Mouse (Mus musculus): ENCODE results near the gene Zfp964. TPM values are rescaled to one million over a fixed set of nuclear protein-coding genes. Genes with fewer than 3 reads are reported as not detected.
"Not testable (repeated sequence)": the region's sequence is repeated elsewhere in the genome, so short reads cannot be mapped to it uniquely, and the experiment has no call there.

The Zfp964 gene
- total RNA-seq (2021), result 1 to 10 TPM; 3.7 to 5.4 TPM

GRCm38 (mm10) chr8:69654358-69654981 is at the start of gene Zfp964:
TSS of gene Zfp964 (plus strand) at chr8:69654479.
- intact Hi-C loops (cut with DNase I), result loop anchor here (5.0 kb wide), 1 partner anchor 63 kb away; no protein-coding TSS in a partner anchor
- peak; percentile 90 to 92 for DNase-seq (ENCODE audit: low spot score in 2 of 2)

- DNase-seq (ENCODE audit: low spot score in 2 of 2), result no peak
- intact Hi-C loops (cut with DNase I), result no loop called here
These were observed 39.6 kb upstream of the Zfp964 start for GRCm38 (mm10) chr8:69614687-69615086.

GRCm38 (mm10) chr8:69618078-69618477 is 36.2 kb upstream of the Zfp964 start:
- no peak for DNase-seq (ENCODE audit: low spot score in 2 of 2)
- intact Hi-C loops (cut with DNase I), result no loop called here

GRCm38 (mm10) chr8:69625095-69625789 is 29.0 kb upstream of the Zfp964 start, which contains the start of gene Zfp868:
TSS of gene Zfp868 (minus strand) at chr8:69625548.
- peak; percentile 98 for DNase-seq (ENCODE audit: low spot score in 2 of 2)
- intact Hi-C loops (cut with DNase I), result loop anchor here (5.0 kb wide), 2 partner anchors 92 to 277 kb away; partner anchors contain the start of genes Ndufa13, Tssk6 and Yjefn3

- intact Hi-C loops (cut with DNase I), result loop anchor here (5.0 kb wide), 1 partner anchor 63 kb away; no protein-coding TSS in a partner anchor
- no peak for DNase-seq (ENCODE audit: low spot score in 2 of 2)
These were observed 396 bp upstream of the Zfp964 start for GRCm38 (mm10) chr8:69653808-69654357.

- no peak for DNase-seq (ENCODE audit: low spot score in 2 of 2)
- intact Hi-C loops (cut with DNase I), result no loop called here
These were observed 7.0 kb downstream of the Zfp964 start for GRCm38 (mm10) chr8:69661294-69661693.

GRCm38 (mm10) chr8:69665051-69665450 is 10.8 kb downstream of the Zfp964 start:
- DNase-seq (ENCODE audit: low spot score in 2 of 2); intact Hi-C loops (cut with DNase I): not testable (repeated sequence)

GRCm38 (mm10) chr8:69701810-69702209 is 47.5 kb downstream of the Zfp964 start:
- no peak for DNase-seq (ENCODE audit: low spot score in 2 of 2)
- intact Hi-C loops (cut with DNase I), result loop anchor here (2.0 kb wide), 1 partner anchor 13 kb away; no protein-coding TSS in a partner anchor

GRCm38 (mm10) chr8:69710624-69711023 is 56.3 kb downstream of the Zfp964 start, which contains the start of gene Zfp869:
TSS of gene Zfp869 (minus strand) at chr8:69710724.
- DNase-seq (ENCODE audit: low spot score in 2 of 2), result not testable (repeated sequence)
- intact Hi-C loops (cut with DNase I), result loop anchor here (10.0 kb wide), 1 partner anchor 386 kb away; no protein-coding TSS in a partner anchor

GRCm38 (mm10) chr8:69713516-69713915 is 59.2 kb downstream of the Zfp964 start:
- DNase-seq (ENCODE audit: low spot score in 2 of 2), result no peak
- intact Hi-C loops (cut with DNase I), result loop anchor here (10.0 kb wide), 1 partner anchor 389 kb away; no protein-coding TSS in a partner anchor

GRCm38 (mm10) chr8:69715366-69715765 is 61.1 kb downstream of the Zfp964 start:
- DNase-seq (ENCODE audit: low spot score in 2 of 2), result no peak
- intact Hi-C loops (cut with DNase I), result loop anchor here (5.0 to 10.0 kb wide), 4 partner anchors 37 to 391 kb away; partner anchors contain the start of genes Zfp868 and Zfp964

Other genes with a start within 250 kb of the Zfp964 start
- under 1 TPM in 1 of 2 experiments, not detected in 1; 0.12 TPM for gene Gm9495, start 200.9 kb upstream of the Zfp964 start, total RNA-seq (2021)
- not detected for gene Gm7697, start 131.5 kb upstream of the Zfp964 start, total RNA-seq (2021)
- 10 to 100 TPM; 15.4 to 20.0 TPM for gene Zfp868, start 28.9 kb upstream of the Zfp964 start, total RNA-seq (2021)
- gene Zfp869, start 56.2 kb downstream of the Zfp964 start, total RNA-seq (2021), result 10 to 100 TPM; 18.1 to 19.8 TPM
- gene Zfp963, start 95.5 kb downstream of the Zfp964 start, total RNA-seq (2021), result 1 to 10 TPM; 3.4 to 5.3 TPM
- gene Gm20422, start 120.4 kb downstream of the Zfp964 start, total RNA-seq (2021), result 1 to 10 TPM in 1 of 2 experiments, not detected in 1; 1.4 TPM
- 10 to 100 TPM; 37.1 to 40.1 TPM for gene Atp13a1, start 136.7 kb downstream of the Zfp964 start, total RNA-seq (2021)
- 10 to 100 TPM; 23.7 to 31.1 TPM for gene Zfp866, start 136.7 kb downstream of the Zfp964 start, total RNA-seq (2021)
- 10 to 100 TPM; 10.8 to 19.5 TPM for gene Gmip, start 154.2 kb downstream of the Zfp964 start, total RNA-seq (2021)
- gene Lpar2, start 167.9 kb downstream of the Zfp964 start, total RNA-seq (2021), result under 1 TPM; 0.37 to 0.57 TPM
- 10 to 100 TPM; 19.2 to 20.8 TPM for gene Pbx4, start 178.0 kb downstream of the Zfp964 start, total RNA-seq (2021)
- 1 to 10 TPM in 1 of 2 experiments, under 1 TPM in 1; 0.91 to 1.0 TPM for gene Cilp2, start 233.2 kb downstream of the Zfp964 start, total RNA-seq (2021)
- gene Tssk6, start 247.7 kb downstream of the Zfp964 start, total RNA-seq (2021), result under 1 TPM in 1 of 2 experiments, not detected in 1; 0.32 TPM
- gene Ndufa13, start 248.1 kb downstream of the Zfp964 start, total RNA-seq (2021), result 100 to 1,000 TPM; 144 to 161 TPM
- gene Yjefn3, start 248.2 kb downstream of the Zfp964 start, total RNA-seq (2021), result 10 to 100 TPM; 23.7 to 31.3 TPM

Data from left cerebral cortex, postnatal 36 days (tissue).